Mouse (Mus musculus) c-Kit-positive CD71-positive TER-119-positive erythroid progenitor cells, embryonic 14.5 days (primary cell): Measurements from ENCODE around the gene C1qtnf4.

Experiments
- DNase-seq: peaks from one replicate; pipeline ENCODE4 v3.0.0-alpha.2; 2013; ENCODE audit warnings: low spot score

C1qtnf4 gene

DNA sequence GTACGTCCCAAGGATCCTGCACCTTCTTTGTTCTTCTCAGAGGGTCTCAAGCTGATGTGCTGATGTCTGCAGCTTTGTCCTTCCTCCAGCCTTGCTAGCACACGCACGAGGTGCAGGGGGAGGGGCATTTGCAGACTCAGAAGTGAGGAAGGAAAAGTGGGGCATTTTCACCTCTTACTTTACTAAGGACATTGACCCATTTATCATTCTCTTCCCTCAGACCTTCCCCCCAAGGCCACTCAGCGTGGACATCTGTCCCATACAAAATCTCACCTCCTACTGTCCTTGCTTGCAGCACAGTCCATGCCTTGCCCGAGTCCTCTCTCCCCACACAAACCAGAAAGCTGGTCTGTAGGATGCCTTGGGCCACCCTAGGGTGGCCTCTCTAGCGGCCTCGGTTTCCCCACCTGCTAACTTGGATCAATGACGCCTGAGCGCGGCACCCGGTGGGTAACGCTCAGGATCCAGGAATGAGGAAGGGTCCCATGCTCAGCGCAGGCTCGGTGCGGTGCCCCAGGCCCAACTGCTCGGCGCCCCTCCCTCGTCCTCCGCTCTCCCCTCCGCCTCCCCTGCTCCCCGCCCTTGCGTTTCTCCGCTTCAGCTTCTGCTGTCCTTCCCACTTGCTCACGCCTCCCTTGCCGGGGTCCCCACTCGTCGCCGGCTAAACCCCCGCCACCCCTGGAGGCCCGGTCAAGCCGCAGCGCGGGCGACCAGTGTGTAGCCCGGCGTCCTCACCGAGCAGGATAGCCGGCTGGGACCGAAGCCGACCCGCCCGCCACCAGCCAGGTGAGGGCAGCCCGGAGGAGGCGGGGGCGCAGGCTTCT is at the start of gene C1qtnf4:
Gene C1qtnf4, plus strand, starts transcription at position 643 of the 824 bp plus-strand sequence.
- DNase-seq, result no peak

- no peak for DNase-seq
These were observed 47.0 kb upstream of the C1qtnf4 start for GRCm38 (mm10) chr2:90838621-90839020.

GRCm38 (mm10) chr2:90843666-90844065 is 42.0 kb upstream of the C1qtnf4 start:
- no peak for DNase-seq

GRCm38 (mm10) chr2:90844262-90844661 is 41.4 kb upstream of the C1qtnf4 start:
- DNase-seq, result no peak

- no peak for DNase-seq
These were observed 40.4 kb upstream of the C1qtnf4 start for GRCm38 (mm10) chr2:90845234-90845633.

- no peak for DNase-seq
These were observed 39.5 kb upstream of the C1qtnf4 start for GRCm38 (mm10) chr2:90846171-90846570.

GRCm38 (mm10) chr2:90846597-90846954 is 39.1 kb upstream of the C1qtnf4 start:
- no peak for DNase-seq

- DNase-seq, result peak; percentile 96
These were observed 38.5 kb upstream of the C1qtnf4 start, which contains the start of gene Mtch2 for GRCm38 (mm10) chr2:90846955-90847680. Mtch2 (plus strand) TSS chr2:90847155.

GRCm38 (mm10) chr2:90847681-90848050 is 38.0 kb upstream of the C1qtnf4 start:
- DNase-seq, result no peak

DNA sequence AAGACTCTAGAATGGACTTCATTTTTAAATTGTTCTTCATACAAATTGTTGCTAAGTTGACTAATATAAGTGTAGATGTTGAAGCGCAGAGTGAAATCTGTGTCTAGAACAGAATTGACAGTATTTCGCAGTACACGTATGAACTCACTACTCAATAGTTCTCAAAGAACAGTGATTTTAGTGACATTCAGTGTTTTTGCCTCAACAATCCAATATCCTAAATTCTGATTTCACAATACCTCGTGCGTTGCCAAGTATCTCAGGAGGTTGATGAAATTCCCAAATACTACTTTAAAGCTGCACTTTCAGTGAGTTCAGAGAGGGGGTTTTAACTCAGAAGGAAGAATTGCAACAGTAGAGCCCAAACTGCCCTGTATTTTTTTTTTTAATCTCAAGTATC is 37.3 kb upstream of the C1qtnf4 start:
- DNase-seq, result no peak

- DNase-seq, result no peak
These were observed 35.3 kb upstream of the C1qtnf4 start for GRCm38 (mm10) chr2:90850401-90850800.

GRCm38 (mm10) chr2:90861486-90861885 is 24.2 kb upstream of the C1qtnf4 start:
- DNase-seq, result no peak

DNA sequence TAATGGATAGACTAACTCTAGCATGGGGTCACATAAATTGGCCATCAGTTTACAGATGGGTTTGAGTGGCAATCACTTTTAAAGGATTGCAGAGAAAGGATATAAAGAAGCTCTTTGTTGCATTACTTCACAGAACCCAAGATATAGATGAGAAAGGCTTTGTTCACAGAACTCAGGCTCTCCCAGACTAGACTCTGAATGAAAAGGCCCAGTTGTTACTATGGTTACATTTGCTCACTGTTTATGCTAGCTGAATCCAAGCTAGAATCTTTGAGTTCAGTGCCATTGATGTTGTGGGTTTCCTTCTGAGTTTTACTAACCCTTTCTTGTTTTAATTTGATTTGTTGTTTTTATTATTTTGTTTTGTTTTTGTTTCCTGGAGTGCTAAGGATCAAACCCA is 21.5 kb upstream of the C1qtnf4 start:
- DNase-seq, result no peak

DNA sequence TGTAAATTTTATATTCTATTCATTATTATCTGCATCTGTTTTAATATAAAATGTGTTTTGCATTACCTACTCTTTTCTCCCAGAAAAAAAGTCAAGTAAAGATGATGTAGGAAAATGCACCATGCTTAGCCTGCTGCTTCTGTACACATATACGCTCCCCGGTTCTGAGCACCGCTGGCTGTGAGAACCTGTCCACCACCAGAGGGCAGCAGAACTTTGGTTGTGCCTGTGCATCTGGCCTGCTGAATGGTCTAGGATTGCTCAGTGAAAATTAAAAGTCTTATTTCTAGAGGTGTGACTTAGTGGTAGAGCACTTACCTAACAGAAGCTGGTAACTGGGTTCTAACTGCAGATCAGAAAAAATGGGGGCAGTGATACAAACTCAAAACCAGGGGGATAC is 19.1 kb upstream of the C1qtnf4 start:
- DNase-seq, result peak; percentile 84

DNA sequence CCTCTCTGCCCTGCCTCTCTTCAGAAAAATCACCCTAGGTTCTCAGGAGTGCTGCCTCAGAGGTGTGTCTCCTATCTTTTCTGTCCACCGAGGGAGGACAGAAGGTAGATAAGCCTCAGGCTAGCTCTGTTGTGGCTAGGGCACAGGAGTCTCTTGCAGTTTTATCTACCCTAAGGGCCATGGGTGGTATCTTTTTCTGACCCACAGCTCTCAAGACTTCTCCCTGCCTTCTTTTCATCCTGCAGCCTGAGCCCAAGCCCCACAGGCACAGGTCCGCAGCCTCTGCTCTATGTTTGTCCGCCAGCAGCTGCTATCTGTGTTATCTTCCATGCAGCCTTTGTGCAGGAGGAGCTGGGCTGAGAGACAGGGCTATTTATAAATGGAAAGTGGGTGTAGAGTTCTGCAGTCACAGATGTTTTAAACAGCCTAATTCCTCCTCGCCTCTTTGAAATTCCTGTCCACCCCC is 15.5 kb upstream of the C1qtnf4 start:
- DNase-seq, result peak; percentile 67

GRCm38 (mm10) chr2:90871180-90871961 is 14.3 kb upstream of the C1qtnf4 start:
- DNase-seq, result no peak

GRCm38 (mm10) chr2:90874025-90874424 is 11.6 kb upstream of the C1qtnf4 start:
- DNase-seq, result no peak

DNA sequence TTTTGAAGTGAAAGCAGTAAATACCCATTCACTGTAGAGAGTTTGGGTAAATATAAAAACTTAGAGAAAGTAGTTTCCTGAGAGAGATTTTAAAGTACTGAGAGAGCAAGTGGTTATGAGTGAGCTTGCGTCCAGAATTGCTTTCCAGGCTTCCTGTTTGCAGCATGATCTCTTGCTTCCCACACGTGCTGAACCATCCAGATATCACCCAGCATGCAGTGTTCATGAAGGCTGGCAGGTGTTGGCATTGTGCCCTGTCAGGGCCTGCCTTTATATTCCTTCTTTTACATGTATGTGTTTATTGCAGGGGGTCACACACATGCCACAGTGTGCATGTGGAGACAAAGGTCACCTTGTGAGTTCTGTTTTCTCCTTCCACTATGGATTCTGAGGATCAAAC is 10.4 kb upstream of the C1qtnf4 start:
- no peak for DNase-seq

GRCm38 (mm10) chr2:90877584-90878259 is 7.9 kb upstream of the C1qtnf4 start:
- no peak for DNase-seq

DNA sequence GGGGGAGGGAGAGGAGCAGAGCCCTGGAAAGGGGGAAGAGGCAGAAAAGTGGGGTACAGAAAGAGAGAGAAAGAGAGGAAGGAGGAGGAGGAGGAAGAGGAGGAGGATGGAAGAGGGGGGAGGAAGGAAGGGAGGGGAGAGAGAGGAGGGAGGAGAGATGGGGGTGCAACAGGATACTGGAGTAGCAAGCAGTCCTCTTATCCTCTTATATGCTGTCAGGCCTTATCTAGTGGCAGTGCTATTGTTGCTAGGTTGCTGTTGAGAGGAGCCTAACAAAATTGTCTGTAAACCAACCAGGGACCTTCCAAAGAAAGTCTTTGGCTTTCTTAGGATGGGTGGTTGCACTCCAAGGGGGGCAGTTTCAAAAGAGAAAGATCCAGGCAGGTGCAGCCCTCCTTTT is 6.2 kb upstream of the C1qtnf4 start:
- no peak for DNase-seq

- no peak for DNase-seq
These were observed 5.4 kb upstream of the C1qtnf4 start for GRCm38 (mm10) chr2:90880144-90880785.
